Mouse (Mus musculus): Measurements from ENCODE around the gene Rfng. TPM values are rescaled to one million over a fixed set of nuclear protein-coding genes. Genes with fewer than 3 reads are reported as not detected.
A peak's percentile ranks its signal among the peaks of the same experiment; 100 is the strongest.

The Rfng gene
- polyA plus RNA-seq, 2 experiments: 5.5 to 8.6 TPM

DNA sequence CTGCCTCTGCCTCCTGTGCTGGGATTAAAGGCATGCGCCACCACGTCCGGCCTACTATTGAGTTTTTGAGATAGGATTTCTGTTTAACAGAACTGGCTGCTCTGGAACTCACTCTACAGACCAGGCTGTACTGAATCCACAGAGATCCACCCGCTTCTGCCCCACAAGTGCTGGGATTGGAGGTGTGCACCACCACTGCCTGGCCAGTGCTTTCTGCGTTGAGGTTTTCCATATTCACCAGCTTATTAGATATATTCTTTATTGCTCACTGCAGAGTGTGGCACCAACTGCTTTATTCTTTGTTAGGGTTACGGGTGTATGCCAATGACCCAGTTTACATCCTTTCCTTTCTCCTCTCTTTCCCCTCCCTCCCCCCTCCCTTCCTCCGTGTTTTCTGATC, 20.3 kb upstream of the Rfng start:
- Histone ChIP-seq H3K27ac (no peak overlapping the region), H3K36me3 (replicated peaks; ENCODE audit: control insufficient read depth, insufficient read depth, low read depth) (peaks cover 21% of the 10 kb centered on the region), H3K4me1 (replicated peaks; ENCODE audit: control insufficient read depth in 2 of 2, insufficient read depth in 2 of 2, low read length in 1 of 2) (no peaks in the 10 kb centered on the region), H3K4me2 (ENCODE audit: low read depth) (no peak overlapping the region), H3K9ac (replicated peaks) (no peak overlapping the region), H3K27me3 (ENCODE audit: control insufficient read depth, insufficient read depth, low read length) (no peaks in the 10 kb centered on the region), H3K9me3 (ENCODE audit: control insufficient read depth, low read length) (no peaks in the 10 kb centered on the region), H3K4me3 (ENCODE audit: insufficient read depth in 1 of 2, low read depth in 2 of 2, low read length in 2 of 2) (no peak overlapping the region)
- DNase-seq (ENCODE audit: low read depth in 3 of 3, low spot score in 3 of 3): no peak
- WGBS (ENCODE audit: insufficient replicate concordance): 66% methylated on average over 7 of the region's 7 CpGs
- ATAC-seq (ENCODE audit: insufficient read depth): no peak
- TF ChIP-seq EP300 (IDR thresholded peaks at IDR 0.05; ENCODE audit: low read depth): no peak
- no peak for TF ChIP-seq CTCF (IDR thresholded peaks at IDR 0.05; ENCODE audit: low read depth)

DNA sequence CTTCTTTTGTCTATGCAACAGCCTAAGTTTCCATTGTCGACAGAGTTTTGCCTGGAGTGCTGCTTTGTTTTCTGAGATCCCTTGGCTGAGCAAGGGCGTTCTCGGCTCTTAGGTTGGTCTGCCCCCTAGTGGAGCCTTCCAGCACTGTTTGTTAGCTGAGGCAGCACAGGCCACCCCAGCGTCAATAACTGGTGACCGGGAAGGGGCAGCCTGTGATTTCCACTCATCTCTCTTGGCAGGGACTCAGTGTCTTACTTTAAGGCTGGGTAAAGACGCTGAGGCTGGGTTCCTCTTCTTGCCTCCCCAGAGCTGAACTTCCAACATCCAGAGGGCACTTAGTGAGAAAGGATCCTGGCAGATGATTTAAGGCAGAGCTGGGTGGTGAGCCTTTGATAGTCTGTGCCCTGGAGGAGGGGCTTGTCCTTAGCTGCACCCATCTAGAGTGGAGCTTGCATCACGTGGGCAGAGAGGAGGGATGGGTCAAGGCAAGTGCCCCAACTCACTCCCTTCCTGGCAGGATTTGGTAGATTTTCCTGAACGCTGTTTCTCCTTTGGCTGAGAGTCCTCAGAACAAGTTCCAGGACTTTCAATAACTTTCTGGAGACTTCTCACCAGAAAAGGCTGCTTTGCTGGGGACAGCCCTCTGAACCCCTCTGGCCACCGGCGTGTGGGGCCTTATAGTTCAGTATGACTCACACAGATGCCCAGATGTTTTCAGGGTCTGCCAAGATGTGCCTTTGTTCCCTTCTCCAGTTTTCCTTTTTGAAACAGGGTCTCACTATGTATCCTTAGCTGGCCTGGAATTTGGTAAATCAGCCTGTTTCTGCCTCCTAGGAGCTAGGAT, 16.3 kb upstream of the Rfng start:
- TF ChIP-seq EP300 (IDR thresholded peaks at IDR 0.05; ENCODE audit: low read depth) (no peak), CTCF (IDR thresholded peaks at IDR 0.05; ENCODE audit: low read depth) (peak; percentile 94)
- H3K9ac ChIP-seq (replicated peaks): no peak overlapping the region
- H3K36me3 ChIP-seq (replicated peaks; ENCODE audit: control insufficient read depth, insufficient read depth, low read depth): no peaks in the 10 kb centered on the region
- peak; percentile 14; the same call in 1 of the 2 replicates for ATAC-seq (ENCODE audit: insufficient read depth)
- WGBS (ENCODE audit: insufficient replicate concordance): 13% methylated on average over 10 of the region's 10 CpGs
- H3K4me2 ChIP-seq (ENCODE audit: low read depth): no peak overlapping the region
- no peaks in the 10 kb centered on the region for H3K27me3 ChIP-seq (ENCODE audit: control insufficient read depth, insufficient read depth, low read length)
- no peak overlapping the region for H3K4me3 ChIP-seq (ENCODE audit: insufficient read depth in 1 of 2, low read depth in 2 of 2, low read length in 2 of 2)
- no peak overlapping the region for H3K27ac ChIP-seq
- no peaks in the 10 kb centered on the region for H3K9me3 ChIP-seq (ENCODE audit: control insufficient read depth, low read length)
- H3K4me1 ChIP-seq (replicated peaks; ENCODE audit: control insufficient read depth in 2 of 2, insufficient read depth in 2 of 2, low read length in 1 of 2): peaks cover 0 to 5% of the 10 kb centered on the region in 2 experiments; a peak in 3 of 4 replicates
- peak; percentile 58 to 65 (median 60) for DNase-seq (ENCODE audit: low read depth in 3 of 3, low spot score in 3 of 3)

DNA sequence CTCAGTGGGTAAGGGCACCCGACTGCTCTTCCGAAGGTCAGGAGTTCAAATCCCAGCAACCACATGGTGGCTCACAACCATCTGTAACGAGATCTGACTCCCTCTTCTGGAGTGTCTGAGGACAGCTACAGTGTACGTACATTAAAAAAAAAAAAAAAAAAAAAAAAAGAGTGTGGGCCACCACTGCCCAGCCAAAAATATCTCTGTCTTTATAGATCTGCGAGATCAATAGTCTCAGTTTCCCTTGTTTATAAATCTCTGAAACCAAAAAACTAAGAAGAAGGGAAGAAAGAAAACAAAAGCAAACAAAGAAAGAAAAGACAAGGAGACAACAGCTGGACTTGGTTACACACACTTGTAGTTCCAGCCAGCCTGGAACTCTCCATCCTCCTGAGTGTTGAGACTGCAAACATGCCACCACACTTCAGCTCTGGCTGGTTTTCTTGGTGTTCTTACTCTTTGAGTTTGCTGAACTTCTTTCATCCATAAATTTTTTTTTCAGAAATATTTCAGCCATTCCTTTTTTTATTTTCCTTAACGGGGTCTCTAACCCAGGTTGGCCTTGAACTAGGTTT, 15.4 kb upstream of the Rfng start:
- ATAC-seq (ENCODE audit: insufficient read depth): no peak
- TF ChIP-seq EP300 (IDR thresholded peaks at IDR 0.05; ENCODE audit: low read depth) (no peak), CTCF (IDR thresholded peaks at IDR 0.05; ENCODE audit: low read depth) (no peak)
- 40% methylated on average over 6 of the region's 6 CpGs for WGBS (ENCODE audit: insufficient replicate concordance)

DNA sequence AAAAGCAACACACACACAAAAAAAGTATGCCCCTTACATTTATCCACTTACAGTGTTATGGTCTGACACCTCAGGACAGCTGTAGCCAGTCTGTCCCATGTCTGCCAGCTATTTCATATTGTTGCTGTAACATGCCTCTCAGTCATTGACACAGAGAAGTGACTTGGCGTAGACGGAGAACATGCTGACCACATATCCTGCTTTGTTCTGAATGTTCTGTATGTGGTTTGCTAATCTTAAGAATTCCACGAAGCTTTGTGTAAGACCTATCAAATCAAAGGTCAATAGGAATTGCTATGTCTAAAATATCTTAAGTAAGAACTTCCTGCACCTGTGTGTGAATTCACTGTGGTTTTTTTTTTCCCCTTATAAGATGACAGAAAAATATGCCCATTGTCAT, 14.2 kb upstream of the Rfng start:
- H3K27ac ChIP-seq: no peak overlapping the region
- DNase-seq (ENCODE audit: low read depth in 3 of 3, low spot score in 3 of 3) (no peak), ATAC-seq (ENCODE audit: insufficient read depth) (no peak)
- H3K9me3 ChIP-seq (ENCODE audit: control insufficient read depth, low read length): no peaks in the 10 kb centered on the region
- WGBS (ENCODE audit: insufficient replicate concordance): 31% methylated on average over 3 of the region's 3 CpGs
- no peak for TF ChIP-seq EP300 (IDR thresholded peaks at IDR 0.05; ENCODE audit: low read depth)
- peaks cover 0 to 10% of the 10 kb centered on the region in 2 experiments; a peak in 3 of 4 replicates for H3K4me1 ChIP-seq (replicated peaks; ENCODE audit: control insufficient read depth in 2 of 2, insufficient read depth in 2 of 2, low read length in 1 of 2)
- no peak overlapping the region for H3K4me2 ChIP-seq (ENCODE audit: low read depth)
- H3K36me3 ChIP-seq (replicated peaks; ENCODE audit: control insufficient read depth, insufficient read depth, low read depth): no peaks in the 10 kb centered on the region; the same call in 1 of the 2 replicates
- H3K9ac ChIP-seq (replicated peaks): no peak overlapping the region
- H3K27me3 ChIP-seq (ENCODE audit: control insufficient read depth, insufficient read depth, low read length): no peaks in the 10 kb centered on the region
- no peak overlapping the region for H3K4me3 ChIP-seq (ENCODE audit: insufficient read depth in 1 of 2, low read depth in 2 of 2, low read length in 2 of 2)

More for the DNA sequence above, 15.4 kb upstream of the Rfng start:
- Histone ChIP-seq H3K9me3 (ENCODE audit: control insufficient read depth, low read length) (no peaks in the 10 kb centered on the region), H3K4me3 (ENCODE audit: insufficient read depth in 1 of 2, low read depth in 2 of 2, low read length in 2 of 2) (no peak overlapping the region), H3K27me3 (ENCODE audit: control insufficient read depth, insufficient read depth, low read length) (no peaks in the 10 kb centered on the region), H3K4me1 (replicated peaks; ENCODE audit: control insufficient read depth in 2 of 2, insufficient read depth in 2 of 2, low read length in 1 of 2) (peaks cover 0 to 10% of the 10 kb centered on the region in 2 experiments; a peak in 3 of 4 replicates), H3K27ac (no peak overlapping the region), H3K9ac (replicated peaks) (no peak overlapping the region), H3K36me3 (replicated peaks; ENCODE audit: control insufficient read depth, insufficient read depth, low read depth) (no peaks in the 10 kb centered on the region; the same call in 1 of the 2 replicates), H3K4me2 (ENCODE audit: low read depth) (no peak overlapping the region)
- no peak for DNase-seq (ENCODE audit: low read depth in 3 of 3, low spot score in 3 of 3)

DNA sequence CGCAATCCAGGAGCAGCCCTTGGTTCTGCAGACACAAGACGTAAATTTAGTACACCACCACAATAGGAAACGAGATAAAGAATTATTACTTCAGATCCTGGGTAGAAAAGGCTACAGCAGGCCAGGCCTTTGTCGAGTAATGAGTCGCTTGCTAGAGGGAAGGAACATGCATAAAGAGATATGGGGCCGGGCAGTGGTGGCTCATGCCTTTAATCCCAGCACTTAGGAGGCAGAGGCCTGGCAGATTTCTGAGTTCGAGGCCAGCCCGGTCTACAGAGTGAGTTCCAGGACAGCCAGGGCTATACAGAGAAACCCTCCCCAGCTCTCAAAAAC, 12.6 kb upstream of the Rfng start:
- H3K27ac ChIP-seq: peak overlapping the region; percentile 3
- H3K9ac ChIP-seq (replicated peaks): peak overlapping the region; percentile 89
- 25% methylated on average over 8 of the region's 8 CpGs for WGBS (ENCODE audit: insufficient replicate concordance)
- DNase-seq (ENCODE audit: low read depth in 3 of 3, low spot score in 3 of 3) (no peak), ATAC-seq (ENCODE audit: insufficient read depth) (peak; percentile 24)
- peaks cover 10% of the 10 kb centered on the region for H3K36me3 ChIP-seq (replicated peaks; ENCODE audit: control insufficient read depth, insufficient read depth, low read depth)
- no peaks in the 10 kb centered on the region for H3K27me3 ChIP-seq (ENCODE audit: control insufficient read depth, insufficient read depth, low read length)
- no peak for TF ChIP-seq CTCF (IDR thresholded peaks at IDR 0.05; ENCODE audit: low read depth)
- TF ChIP-seq EP300 (IDR thresholded peaks at IDR 0.05; ENCODE audit: low read depth): no peak
- peaks cover 0 to 10% of the 10 kb centered on the region in 2 experiments; a peak in 3 of 4 replicates for H3K4me1 ChIP-seq (replicated peaks; ENCODE audit: control insufficient read depth in 2 of 2, insufficient read depth in 2 of 2, low read length in 1 of 2)
- H3K4me2 ChIP-seq (ENCODE audit: low read depth): peak overlapping the region; percentile 85
- no peaks in the 10 kb centered on the region for H3K9me3 ChIP-seq (ENCODE audit: control insufficient read depth, low read length)
- peak overlapping the region; percentile 50 to 85 for H3K4me3 ChIP-seq (ENCODE audit: insufficient read depth in 1 of 2, low read depth in 2 of 2, low read length in 2 of 2)

All from liver, embryonic 14.5 days (tissue).